Mouse (Mus musculus) cerebellum, postnatal 36 days (tissue): Measurements from ENCODE around the gene Il16.

Experiments
- DNase-seq, 2 experiments: peaks; one replicate each; pipeline ENCODE4 v3.0.0; 2021 to 2022; ENCODE audit warnings: mixed read lengths in 2 of 2

Gene Il16

GRCm38 (mm10) chr7:83745413-83746106, at the start of gene Il16:
Gene Il16 (minus strand): TSS chr7:83745726.
- DNase-seq, result peak in 1 of 2 experiments; percentile 8

GRCm38 (mm10) chr7:83794705-83795104, 49.2 kb upstream of the Il16 start, which contains the start of gene Cfap161:
Gene Cfap161 (minus strand): TSS chr7:83794880.
- DNase-seq, result no peak

- no peak for DNase-seq
Observed at GRCm38 (mm10) chr7:83794006-83794683, 48.6 kb upstream of the Il16 start.

GRCm38 (mm10) chr7:83780881-83781280, 35.4 kb upstream of the Il16 start:
- DNase-seq, result no peak

GRCm38 (mm10) chr7:83780026-83780425, 34.5 kb upstream of the Il16 start:
- DNase-seq, result no peak

- DNase-seq, result no peak
Observed at GRCm38 (mm10) chr7:83779028-83779427, 33.5 kb upstream of the Il16 start.

GRCm38 (mm10) chr7:83778516-83778915, 33.0 kb upstream of the Il16 start:
- DNase-seq, result no peak

- peak; percentile 20 to 64 for DNase-seq
Observed at GRCm38 (mm10) chr7:83774721-83775120, 29.2 kb upstream of the Il16 start.

- peak; percentile 46 to 60 for DNase-seq
Observed at GRCm38 (mm10) chr7:83763674-83764073, 18.1 kb upstream of the Il16 start.

- no peak for DNase-seq
Observed at GRCm38 (mm10) chr7:83762336-83762735, 16.8 kb upstream of the Il16 start.

- peak; percentile 81 to 94 for DNase-seq
Observed at GRCm38 (mm10) chr7:83751055-83751454, 5.5 kb upstream of the Il16 start.

GRCm38 (mm10) chr7:83748405-83748804, 2.9 kb upstream of the Il16 start:
- DNase-seq, result no peak

- peak in 1 of 2 experiments; percentile 6 for DNase-seq
Observed at GRCm38 (mm10) chr7:83746107-83746687, 671 bp upstream of the Il16 start.

GRCm38 (mm10) chr7:83745065-83745412, 487 bp downstream of the Il16 start:
- DNase-seq, result peak in 1 of 2 experiments; percentile 19

- DNase-seq, result no peak
Observed at GRCm38 (mm10) chr7:83744250-83744649, 1.3 kb downstream of the Il16 start.

GRCm38 (mm10) chr7:83742690-83743089, 2.8 kb downstream of the Il16 start:
- no peak for DNase-seq

GRCm38 (mm10) chr7:83742026-83742425, 3.5 kb downstream of the Il16 start:
- DNase-seq, result no peak

- DNase-seq, result no peak
Observed at GRCm38 (mm10) chr7:83739680-83740310, 5.7 kb downstream of the Il16 start.

GRCm38 (mm10) chr7:83738623-83739462, 6.7 kb downstream of the Il16 start:
- no peak for DNase-seq

GRCm38 (mm10) chr7:83737914-83738490, 7.5 kb downstream of the Il16 start:
- no peak for DNase-seq

GRCm38 (mm10) chr7:83736341-83737115, 9.0 kb downstream of the Il16 start:
- peak in 1 of 2 experiments; percentile 16 for DNase-seq
